Mouse (Mus musculus) adrenal gland, adult 18-20 months (tissue): ENCODE results near the gene Znhit2. TPM values are rescaled to one million over a fixed set of nuclear protein-coding genes. Genes with fewer than 3 reads are reported as not detected.
A peak's percentile ranks its signal among the peaks of the same experiment; 100 is the strongest.

Experiments
- DNase-seq, 2 experiments: peaks; one replicate each; pipeline ENCODE4 v3.0.0; 2021 to 2022; ENCODE audit warnings: low spot score in 2 of 2
- total RNA-seq, 2 experiments: library from RNA; stranded (reverse); gene quantifications; 1 replicate in 1 of 2; 2 replicates in 1 of 2; pipeline ENCODE4 v1.2.3; 2021

Znhit2 gene
- total RNA-seq, 2 experiments from 2014 or later = 29.1 to 32.9 TPM

GRCm38 (mm10) chr19:6045366-6046293 lies 15.4 kb upstream of the Znhit2 start:
- no peak for DNase-seq

- peak; percentile 87 to 92 for DNase-seq
Observed at GRCm38 (mm10) chr19:6046294-6047153, 14.5 kb upstream of the Znhit2 start, which contains the start of gene Syvn1. Gene Syvn1 (plus strand): TSS chr19:6046576.

DNA sequence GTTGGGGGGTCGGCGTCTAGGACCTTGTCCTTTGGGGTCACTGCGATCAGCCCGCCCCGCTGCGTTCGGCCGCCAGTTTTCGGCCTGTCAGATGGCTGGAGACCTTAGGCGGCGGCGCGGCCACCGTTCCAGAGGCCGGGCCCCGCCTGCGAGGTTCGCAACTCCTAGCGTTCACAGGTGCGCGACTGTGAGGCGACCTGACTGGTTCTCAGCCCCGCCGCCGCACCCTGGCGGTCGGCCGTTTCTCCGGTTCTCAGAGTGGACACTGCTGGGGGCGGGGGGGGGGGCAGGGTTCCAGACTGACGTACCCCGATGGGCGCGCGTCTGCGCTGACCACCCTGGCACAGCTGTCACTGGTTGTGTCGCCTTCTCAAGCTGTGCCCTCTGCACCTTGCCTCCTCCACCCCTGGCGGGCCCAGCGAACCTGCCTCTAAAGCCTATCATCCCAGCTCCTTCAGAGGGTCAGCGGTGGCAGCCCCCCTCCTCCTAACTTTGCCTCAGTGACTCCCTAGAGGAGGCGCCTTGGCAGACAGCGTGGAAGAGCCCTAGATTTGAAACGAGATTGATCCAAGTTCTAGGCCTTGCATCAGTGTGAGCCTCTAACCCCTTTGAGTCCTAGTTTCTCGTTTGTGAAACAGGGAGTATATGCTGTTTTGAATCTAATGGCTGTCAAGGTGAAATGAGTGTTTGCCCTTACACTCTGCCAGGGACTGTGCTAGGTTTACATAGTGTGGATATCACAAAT lies 13.7 kb upstream of the Znhit2 start:
- no peak for DNase-seq

DNA sequence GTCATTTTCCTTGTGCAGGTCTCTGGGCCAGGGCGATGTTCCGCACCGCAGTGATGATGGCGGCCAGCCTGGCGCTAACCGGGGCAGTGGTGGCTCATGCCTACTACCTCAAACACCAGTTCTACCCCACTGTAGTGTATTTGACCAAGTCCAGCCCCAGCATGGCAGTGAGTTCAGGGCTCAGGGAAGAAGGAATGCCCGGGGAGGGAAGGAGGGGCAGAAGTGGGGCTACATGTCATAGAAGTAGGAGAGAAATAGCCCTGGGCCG lies 13.2 kb upstream of the Znhit2 start:
- DNase-seq = no peak

- no peak for DNase-seq
Observed at GRCm38 (mm10) chr19:6048681-6049410, 12.1 kb upstream of the Znhit2 start.

GRCm38 (mm10) chr19:6052516-6052915 lies 8.5 kb upstream of the Znhit2 start:
- DNase-seq = no peak

DNA sequence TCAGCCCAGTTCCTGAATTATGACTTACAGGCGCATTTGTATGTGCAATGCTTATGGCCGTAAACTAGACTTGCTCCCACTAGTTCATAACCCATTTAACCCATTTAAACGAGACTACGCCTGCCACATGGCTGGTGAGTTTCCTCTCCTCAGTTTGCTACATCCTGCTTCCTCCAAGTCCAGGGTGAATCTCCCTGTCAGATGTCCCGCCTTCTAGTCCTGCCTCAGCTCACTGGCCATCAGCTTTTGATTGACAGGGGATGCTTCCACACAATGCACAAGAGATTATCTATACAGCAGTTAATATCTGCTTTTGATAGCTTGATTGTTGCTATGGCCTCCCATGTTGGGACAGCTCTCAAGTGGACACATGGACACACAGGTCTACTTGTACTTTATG lies 6.7 kb upstream of the Znhit2 start:
- no peak for DNase-seq

DNA sequence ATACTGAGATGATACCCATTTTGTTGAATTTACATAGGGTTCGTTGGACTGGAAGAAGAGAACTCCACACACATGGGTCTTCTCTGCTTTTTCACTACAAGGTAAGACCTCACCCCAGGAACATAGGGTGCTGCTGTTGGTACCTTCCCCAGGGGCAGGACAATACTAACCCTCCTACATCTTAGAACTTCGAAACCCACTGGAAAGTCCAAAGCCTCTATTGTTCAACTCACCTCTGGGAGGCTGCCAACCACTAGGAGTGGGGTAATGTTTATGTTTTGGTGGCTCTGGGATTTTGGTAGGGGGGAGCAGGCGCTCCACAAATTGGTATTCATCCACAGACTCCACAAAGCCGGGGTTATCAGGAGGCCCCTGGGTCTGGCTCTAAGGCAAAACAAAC lies 4.3 kb upstream of the Znhit2 start:
- DNase-seq = peak in 1 of 2 experiments; percentile 17

- peak; percentile 98 to 99 for DNase-seq
Observed at GRCm38 (mm10) chr19:6057313-6058096, 3.5 kb upstream of the Znhit2 start, which contains the start of the genes Mrpl49 and Fau. Gene Mrpl49 (minus strand): TSS chr19:6057785. Gene Fau (plus strand): TSS chr19:6057844.

GRCm38 (mm10) chr19:6058513-6058912 lies 2.5 kb upstream of the Znhit2 start:
- DNase-seq = peak in 1 of 2 experiments; percentile 15

DNA sequence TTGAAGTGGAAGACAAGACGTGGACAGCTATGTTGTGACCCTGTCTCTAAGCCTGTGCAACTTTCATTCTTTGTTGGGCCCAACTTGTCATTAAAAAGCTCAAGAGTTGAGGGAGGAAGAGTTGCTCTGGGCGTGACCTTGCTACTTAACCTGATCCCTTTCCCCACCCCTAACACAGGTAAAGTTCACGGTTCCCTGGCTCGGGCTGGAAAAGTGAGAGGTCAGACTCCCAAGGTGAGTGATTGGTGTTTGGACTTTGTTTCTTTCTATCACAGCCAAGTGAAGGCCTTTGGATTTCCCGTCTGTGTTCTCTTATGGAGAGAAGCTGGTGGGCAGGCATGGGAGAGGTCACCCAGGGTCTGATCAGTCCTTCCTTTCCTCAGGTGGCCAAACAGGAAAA lies 2.0 kb upstream of the Znhit2 start:
- DNase-seq = peak in 1 of 2 experiments; percentile 18

GRCm38 (mm10) chr19:6061641-6062302 lies 780 bp downstream of the Znhit2 start:
- DNase-seq = no peak

DNA sequence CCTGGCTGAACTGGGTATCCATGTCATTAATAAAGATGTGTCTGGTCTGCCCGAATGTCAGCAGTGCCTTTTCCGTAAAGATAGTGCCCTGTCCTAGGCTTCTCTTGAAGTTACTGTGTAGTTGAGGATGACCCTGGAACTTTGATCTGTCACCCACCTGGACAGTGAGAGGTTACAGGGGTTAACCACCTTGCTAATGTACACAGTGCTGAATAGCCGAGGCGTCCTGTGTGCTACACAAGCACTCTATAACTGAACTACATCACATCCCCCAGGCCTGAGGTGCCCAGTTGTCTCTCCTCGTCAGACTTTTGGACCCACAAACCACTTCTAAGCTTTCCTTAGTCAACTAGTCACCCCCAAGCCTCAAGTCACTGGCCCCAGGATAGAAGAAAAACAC lies 1.4 kb downstream of the Znhit2 start:
- DNase-seq = no peak

DNA sequence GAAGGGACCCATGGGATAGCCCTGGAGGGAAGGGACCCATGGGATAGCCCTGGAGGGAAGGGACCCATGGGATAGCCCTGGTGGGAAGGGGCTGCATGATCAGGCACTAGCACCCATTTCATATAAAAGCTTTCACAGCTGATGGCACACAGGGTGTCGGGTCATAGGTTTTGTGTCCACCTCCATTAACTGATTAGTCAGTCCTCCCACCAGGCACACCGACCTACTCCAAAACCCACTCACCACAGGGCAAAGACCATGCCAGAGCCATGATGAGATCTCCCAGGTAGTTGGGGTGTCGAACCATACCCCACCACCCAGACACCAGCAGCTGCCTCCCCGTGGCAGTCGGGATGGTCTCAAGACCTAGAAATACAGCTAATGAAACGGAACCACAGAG lies 2.1 kb downstream of the Znhit2 start:
- no peak for DNase-seq

DNA sequence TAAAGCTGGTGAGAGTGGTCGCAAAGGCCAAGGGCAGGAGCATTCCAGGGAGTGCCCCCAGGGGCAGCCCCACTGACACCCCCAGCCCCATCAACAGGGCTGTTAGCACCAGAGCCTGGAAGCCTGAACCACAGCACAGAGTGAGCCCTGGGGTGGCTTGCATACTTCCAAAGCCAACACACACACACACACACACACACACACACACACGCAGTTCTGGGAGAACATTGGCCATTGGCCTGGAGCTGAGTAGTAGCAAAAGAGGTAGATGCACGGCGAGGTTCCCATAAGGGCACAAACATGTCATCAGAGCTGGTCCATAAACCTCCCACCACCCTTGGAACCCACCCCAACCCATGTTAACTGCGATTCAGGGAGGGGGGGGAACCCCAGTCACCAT lies 5.6 kb downstream of the Znhit2 start:
- no peak for DNase-seq

GRCm38 (mm10) chr19:6067011-6067723 lies 6.2 kb downstream of the Znhit2 start:
- DNase-seq = peak; percentile 75 to 82

- peak; percentile 84 to 85 for DNase-seq
Observed at GRCm38 (mm10) chr19:6067724-6068415, 6.9 kb downstream of the Znhit2 start, which contains the start of gene Tm7sf2. Gene Tm7sf2 (minus strand): TSS chr19:6068373.

DNA sequence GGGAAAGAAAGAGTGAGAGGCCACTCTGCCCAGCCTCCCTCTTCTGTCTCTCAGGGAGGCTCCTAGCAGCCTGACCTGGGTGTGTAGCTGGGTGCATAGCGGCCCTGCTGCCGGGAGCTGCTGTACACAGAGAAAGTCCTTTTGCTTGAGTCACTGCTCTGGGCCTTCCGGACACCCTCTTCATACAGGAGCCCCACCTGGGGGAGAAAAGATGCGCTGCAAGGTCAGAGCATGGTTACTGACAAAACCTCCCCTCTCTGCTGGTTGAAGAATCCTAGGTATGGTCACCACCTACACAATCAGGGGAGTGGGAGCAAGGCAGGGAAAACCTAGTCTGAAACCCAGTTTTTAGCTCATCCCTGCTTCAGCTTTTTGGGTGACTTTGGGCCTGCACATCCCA lies 8.0 kb downstream of the Znhit2 start:
- DNase-seq = no peak
